Mouse (Mus musculus) small intestine, adult 2 months (tissue): ENCODE measurements at regions not wholly inside any gene's neighbourhood (a gene's known extent, or its start where the extent isn't known, plus 50 kb on each side); places are given as distances from the start of the nearest gene placed in this dataset.

ENCODE experiments used
- CTCF ChIP-seq: fragments of 200-500 bp; IDR thresholded peaks from 2 replicates; pipeline ENCODE4 v1.5.1; 2012; ENCODE audit warnings: low read depth, mild to moderate bottlenecking, control low read depth, inconsistent platforms, low read length, moderate library complexity, mixed read lengths; ENCODE audit not compliant: insufficient replicate concordance, insufficient read length; ENCODE audit errors: extremely low read depth
- POLR2A ChIP-seq: fragments of 200-500 bp; IDR thresholded peaks from 2 replicates; pipeline ENCODE4 v1.6.1; 2012; ENCODE audit warnings: low read depth, mild to moderate bottlenecking, control low read depth, inconsistent platforms, low read length, moderate library complexity

GRCm38 (mm10) chr7:136581896-136582295, 312.5 kb upstream of the Mgmt start:
- TF ChIP-seq POLR2A (no peak), CTCF (no peak)
